Mouse (Mus musculus) CH12.LX (cell line): ENCODE data around the gene Cfap61. TPM values are rescaled to one million over a fixed set of nuclear protein-coding genes. Genes with fewer than 3 reads are reported as not detected.

ENCODE experiments used
- DNase-seq: peaks from one replicate; pipeline ENCODE4 v3.0.0-alpha.2; 2013; ENCODE audit errors: extremely low read depth
- H3K27ac ChIP-seq: 2 replicates; pipeline ENCODE4 v1.5.1; 2012; ENCODE audit warnings: low read depth, mild to moderate bottlenecking, control low read depth, moderate library complexity; ENCODE audit not compliant: insufficient read depth
- H3K27me3 ChIP-seq: replicated peaks from 2 replicates; pipeline ENCODE3; 2012; ENCODE audit warnings: inconsistent platforms
- H3K36me3 ChIP-seq, 2 experiments: replicated peaks in 1 of 2; 2 replicates each; pipeline versions ENCODE3 to v1.6.1; 2012; ENCODE audit warnings: inconsistent platforms in 1 of 2, low read length in 1 of 2, mild to moderate bottlenecking in 1 of 2, mixed read lengths in 1 of 2, moderate library complexity in 1 of 2; ENCODE audit not compliant: control insufficient read depth in 1 of 2, insufficient read depth in 1 of 2
- H3K4me1 ChIP-seq, 2 experiments: 2 replicates each; pipeline ENCODE4 v1.6.1; 2012; ENCODE audit warnings: inconsistent platforms in 1 of 2, moderate library complexity in 1 of 2; ENCODE audit not compliant: insufficient read depth in 2 of 2, control insufficient read depth in 1 of 2
- H3K4me2 ChIP-seq: 2 replicates; pipeline ENCODE4 v1.6.1; 2012; ENCODE audit warnings: low read depth, mild to moderate bottlenecking, control low read depth; ENCODE audit not compliant: poor library complexity, insufficient read depth, severe bottlenecking
- H3K4me3 ChIP-seq, 3 experiments: fragments of 150-350 bp in 1 of 3; sonication (generic) in 1 of 3; replicated peaks in 1 of 3; 2 replicates each; pipeline versions ENCODE3 to v1.5.1; 2011 to 2012; ENCODE audit warnings: low read depth in 2 of 3, low read length in 2 of 3, mild to moderate bottlenecking in 2 of 3, moderate library complexity in 2 of 3, control low read depth in 1 of 3, improper control_type of control experiment in 1 of 3, inconsistent platforms in 1 of 3, mixed read lengths in 1 of 3; ENCODE audit not compliant: poor library complexity in 1 of 3
- H3K79me2 ChIP-seq: replicated peaks from 2 replicates; pipeline ENCODE4 v1.6.1; 2012; ENCODE audit warnings: mild to moderate bottlenecking, moderate library complexity; ENCODE audit not compliant: control insufficient read depth, poor library complexity, insufficient read depth, severe bottlenecking; ENCODE audit errors: extremely low read depth
- H3K9ac ChIP-seq: 2 replicates; pipeline ENCODE4 v1.6.1; 2012; ENCODE audit warnings: low read depth, mild to moderate bottlenecking, control low read depth, moderate library complexity; ENCODE audit not compliant: insufficient read depth
- H3K9me3 ChIP-seq: replicated peaks from 2 replicates; pipeline ENCODE3; 2012; ENCODE audit warnings: low read length, inconsistent platforms, mixed read lengths
- BHLHE40 ChIP-seq: IDR thresholded peaks from 2 replicates; pipeline ENCODE4 v1.6.1; 2011; ENCODE audit warnings: mild to moderate bottlenecking, low read depth, low read length, improper control_type of control experiment
- CHD1 ChIP-seq: IDR thresholded peaks from 2 replicates; pipeline ENCODE4 v1.6.1; 2012; ENCODE audit warnings: low read depth, low read length, improper control_type of control experiment, inconsistent platforms
- CHD2 ChIP-seq: IDR thresholded peaks from 2 replicates; pipeline ENCODE4 v1.6.1; 2011; ENCODE audit warnings: low read length, improper control_type of control experiment
- CTCF ChIP-seq, 2 experiments: IDR thresholded peaks in 1 of 2; conservative IDR thresholded peaks in 1 of 2; 2 replicates each; pipeline ENCODE4 v1.5.1; 2011 to 2012; ENCODE audit warnings: low read depth in 2 of 2, low read length in 2 of 2, improper control_type of control experiment in 1 of 2, inconsistent platforms in 1 of 2, mild to moderate bottlenecking in 1 of 2, moderate library complexity in 1 of 2
- E2F4 ChIP-seq: IDR thresholded peaks from 2 replicates; pipeline ENCODE4 v1.6.1; 2011; ENCODE audit warnings: low read depth, low read length, improper control_type of control experiment; ENCODE audit not compliant: insufficient replicate concordance
- ELF1 ChIP-seq: IDR thresholded peaks from 2 replicates; pipeline ENCODE4 v1.6.1; 2014; ENCODE audit warnings: low read depth, mild to moderate bottlenecking, inconsistent platforms, low read length, improper control_type of control experiment
- EP300 ChIP-seq: IDR thresholded peaks from 2 replicates; pipeline ENCODE4 v1.6.1; 2011; ENCODE audit warnings: low read length, improper control_type of control experiment
- ETS1 ChIP-seq: conservative IDR thresholded peaks from 2 replicates; pipeline ENCODE4 v1.6.1; 2012; ENCODE audit warnings: low read depth, mild to moderate bottlenecking, inconsistent platforms, low read length, improper control_type of control experiment, moderate library complexity
- GABPA ChIP-seq: IDR thresholded peaks from 2 replicates; pipeline ENCODE4 v1.6.1; 2012; ENCODE audit warnings: low read depth, low read length, improper control_type of control experiment, inconsistent platforms; ENCODE audit not compliant: insufficient replicate concordance
- HCFC1 ChIP-seq: IDR thresholded peaks from 2 replicates; pipeline ENCODE4 v1.6.1; 2012; ENCODE audit warnings: low read depth, mild to moderate bottlenecking, inconsistent platforms, low read length, improper control_type of control experiment
- IRF4 ChIP-seq: IDR thresholded peaks from 2 replicates; pipeline ENCODE4 v1.6.1; 2014; ENCODE audit warnings: low read depth, mild to moderate bottlenecking, inconsistent platforms, low read length, improper control_type of control experiment
- JUN ChIP-seq: IDR thresholded peaks from 2 replicates; pipeline ENCODE4 v1.6.1; 2011; ENCODE audit warnings: low read depth, mild to moderate bottlenecking, low read length, improper control_type of control experiment, moderate library complexity; ENCODE audit not compliant: insufficient read depth
- JUND ChIP-seq: conservative IDR thresholded peaks from 2 replicates; pipeline ENCODE4 v1.6.1; 2011; ENCODE audit warnings: low read depth, low read length, improper control_type of control experiment
- KAT2A ChIP-seq: IDR thresholded peaks from 2 replicates; pipeline ENCODE4 v1.6.1; 2012; ENCODE audit warnings: low read length, improper control_type of control experiment, inconsistent platforms; ENCODE audit not compliant: insufficient replicate concordance
- MAX ChIP-seq: IDR thresholded peaks from 2 replicates; pipeline ENCODE4 v1.6.1; 2011; ENCODE audit warnings: low read length, improper control_type of control experiment
- MAZ ChIP-seq: IDR thresholded peaks from 2 replicates; pipeline ENCODE4 v1.6.1; 2012; ENCODE audit warnings: low read depth, mild to moderate bottlenecking, inconsistent platforms, low read length, improper control_type of control experiment, moderate library complexity
- MEF2A ChIP-seq: IDR thresholded peaks from 2 replicates; pipeline ENCODE4 v1.6.1; 2014; ENCODE audit warnings: low read depth, mild to moderate bottlenecking, inconsistent platforms, low read length, improper control_type of control experiment, borderline replicate concordance
- MXI1 ChIP-seq: IDR thresholded peaks from 2 replicates; pipeline ENCODE4 v1.6.1; 2011; ENCODE audit warnings: mild to moderate bottlenecking, low read depth, low read length, improper control_type of control experiment
- MYC ChIP-seq: IDR thresholded peaks from 2 replicates; pipeline ENCODE4 v1.6.1; 2011; ENCODE audit warnings: low read depth, mild to moderate bottlenecking, improper control_type of control experiment, low read length
- NELFE ChIP-seq: IDR thresholded peaks from 2 replicates; pipeline ENCODE4 v1.6.1; 2011; ENCODE audit warnings: low read depth, low read length, improper control_type of control experiment
- NRF1 ChIP-seq: IDR thresholded peaks from 2 replicates; pipeline ENCODE4 v1.6.1; 2014; ENCODE audit warnings: low read depth, mild to moderate bottlenecking, inconsistent platforms, low read length, improper control_type of control experiment, moderate library complexity
- PAX5 ChIP-seq: IDR thresholded peaks from 2 replicates; pipeline ENCODE4 v1.6.1; 2012; ENCODE audit warnings: low read length, inconsistent platforms, mixed read lengths
- POLR2A ChIP-seq: IDR thresholded peaks from 2 replicates; pipeline ENCODE4 v1.6.1; 2011; ENCODE audit warnings: low read depth, mild to moderate bottlenecking, improper control_type of control experiment, low read length
- POLR2AphosphoS2 ChIP-seq: IDR thresholded peaks from 2 replicates; pipeline ENCODE4 v1.6.1; 2011; ENCODE audit warnings: low read depth, low read length, improper control_type of control experiment
- RCOR1 ChIP-seq: conservative IDR thresholded peaks from 2 replicates; pipeline ENCODE4 v1.6.1; 2012; ENCODE audit warnings: low read depth, mild to moderate bottlenecking, inconsistent platforms, low read length, improper control_type of control experiment
- SIN3A ChIP-seq: IDR thresholded peaks from 2 replicates; pipeline ENCODE4 v1.6.1; 2012; ENCODE audit warnings: low read length, improper control_type of control experiment, inconsistent platforms
- SMC3 ChIP-seq: IDR thresholded peaks from 2 replicates; pipeline ENCODE4 v1.6.1; 2011; ENCODE audit warnings: low read depth, low read length, improper control_type of control experiment
- TBP ChIP-seq: conservative IDR thresholded peaks from 2 replicates; pipeline ENCODE4 v1.6.1; 2011; ENCODE audit warnings: low read depth, low read length, improper control_type of control experiment
- TCF12 ChIP-seq: IDR thresholded peaks from 2 replicates; pipeline ENCODE4 v1.6.1; 2014; ENCODE audit warnings: low read depth, mild to moderate bottlenecking, inconsistent platforms, low read length, improper control_type of control experiment
- USF1 ChIP-seq: IDR thresholded peaks from 2 replicates; pipeline ENCODE4 v1.6.1; 2014; ENCODE audit warnings: low read depth, mild to moderate bottlenecking, inconsistent platforms, low read length, improper control_type of control experiment
- USF2 ChIP-seq: conservative IDR thresholded peaks from 2 replicates; pipeline ENCODE4 v1.6.1; 2011; ENCODE audit warnings: low read depth, low read length, improper control_type of control experiment
- ZKSCAN1 ChIP-seq: IDR thresholded peaks from 2 replicates; pipeline ENCODE4 v1.6.1; 2012; ENCODE audit warnings: low read depth, inconsistent platforms, low read length, improper control_type of control experiment, borderline replicate concordance
- ZNF384 ChIP-seq: IDR thresholded peaks from 2 replicates; pipeline ENCODE4 v1.6.1; 2012; ENCODE audit warnings: low read depth, low read length, improper control_type of control experiment, inconsistent platforms
- dilution Hi-C: fragments of 300-500 bp; cut with MboI; formaldehyde crosslinking; loops from 2 replicates; pipeline ENCODE4 v1.14.3; 2020; ENCODE audit warnings: low sequenced_read_pairs; ENCODE audit not compliant: extremely low pct_unique_long_range_greater_than_20kb, extremely low pct_ligation_motif_present
- in situ Hi-C: fragments of 300-500 bp; cut with MboI; formaldehyde crosslinking; loops from 3 replicates; pipeline ENCODE4 v1.14.3; 2019; ENCODE audit warnings: low sequenced_read_pairs, low pct_ligation_motif_present, low pct_unique_long_range_greater_than_20kb, mixed read lengths
- polyA plus RNA-seq: library from polyadenylated mRNA; unstranded; fragments of >175 nt; gene quantifications from 2 replicates; pipeline ENCODE4 v1.2.1, GENCODE M21; 2012; ENCODE audit warnings: low read depth; ENCODE audit not compliant: insufficient read length
- total RNA-seq, 2 experiments: library from RNA; depleted of rRNA; stranded (reverse); fragments of 300-350 nt in 1 of 2; fragments of >200 nt in 1 of 2; gene quantifications; 2 replicates each; pipeline ENCODE4 v1.2.3; 2012 to 2014

Cfap61 gene
- total RNA-seq (2012; rRNA removed) (not detected in 2 replicates), total RNA-seq (2014; rRNA removed) (0.41 TPM in 1 of 2 replicates, not detected in the other), polyA plus RNA-seq (0.34 and 0.70 TPM in 2 replicates)

GRCm38 (mm10) chr2:145934339-145935231, at the start of gene Cfap61, which contains the start of gene Crnkl1:
Gene Cfap61 (plus strand): TSS chr2:145934784.
Gene Crnkl1 (minus strand): TSS chr2:145935014.
- no peak within 1 kb of the TSS for H3K27ac ChIP-seq
- in situ Hi-C loops, result no loop called here
- DNase-seq, result peak; percentile 95

GRCm38 (mm10) chr2:145884913-145885785, 49.4 kb upstream of the Cfap61 start:
- no peaks in the 10 kb centered on the region for H3K36me3 ChIP-seq
- no peaks in the 10 kb centered on the region for H3K27me3 ChIP-seq
- TF ChIP-seq MEF2A (no peak), SMC3 (no peak), USF1 (no peak), RCOR1 (no peak), CHD1 (no peak), NRF1 (no peak)
- H3K4me1 ChIP-seq, result peaks cover 7 to 24% of the 10 kb centered on the region in 2 experiments; a peak in 3 of 4 replicates
- dilution Hi-C loops (no loop called here), in situ Hi-C loops (no loop called here)
- no peak overlapping the region for H3K9ac ChIP-seq
- no peak for DNase-seq
- H3K27ac ChIP-seq, result no peak overlapping the region
- H3K9me3 ChIP-seq, result peaks cover 8% of the 10 kb centered on the region
- H3K4me3 ChIP-seq, result no peak overlapping the region
- no peaks in the 10 kb centered on the region for H3K79me2 ChIP-seq
- H3K4me2 ChIP-seq, result no peak overlapping the region

More at GRCm38 (mm10) chr2:145934339-145935231, at the start of gene Cfap61, which contains the start of gene Crnkl1:
- H3K4me3 ChIP-seq, result peak within 1 kb of the TSS; percentile 91 to 99 (median 96)
- no peak for TF ChIP-seq CTCF (conservative IDR thresholded peaks at IDR 0.05 in 1 of 2, IDR thresholded peaks at IDR 0.05 in 1 of 2; ENCODE audit: low read depth in 2 of 2, low read length in 2 of 2)
- TF ChIP-seq CHD2, result peak; percentile 83
- no peak for TF ChIP-seq EP300
- peak; percentile 98 for TF ChIP-seq MXI1
- peak; percentile 68 for TF ChIP-seq POLR2A
- TF ChIP-seq POLR2AphosphoS2, result peak; percentile 40; the same call in 1 of the 2 replicates
- peak; percentile 88 for TF ChIP-seq E2F4
- TF ChIP-seq TCF12, result 0 out of 2 replicates have a peak, but pooled peaks have one; percentile 27
- TF ChIP-seq NELFE, result peak; percentile 84
- TF ChIP-seq PAX5, result no peak
- TF ChIP-seq SIN3A, result peak; percentile 99
- TF ChIP-seq HCFC1, result peak; percentile 89
- TF ChIP-seq ZKSCAN1, result no peak
- no peak for TF ChIP-seq JUN
- peak; percentile 26; the same call in 1 of the 2 replicates for TF ChIP-seq IRF4
- no peak for TF ChIP-seq ETS1
- TF ChIP-seq ELF1, result peak; percentile 92
- TF ChIP-seq ZNF384, result peak; percentile 95
- TF ChIP-seq TBP, result no peak
- TF ChIP-seq USF2, result no peak
- TF ChIP-seq RCOR1, result no peak
- TF ChIP-seq NRF1, result peak; percentile 49; the same call in 1 of the 2 replicates
- TF ChIP-seq MEF2A, result peak; percentile 40; the same call in 1 of the 2 replicates
- no peak for TF ChIP-seq MAZ
- no peak; the same call in 1 of the 2 replicates for TF ChIP-seq GABPA
- no peak for TF ChIP-seq JUND
- no peak for TF ChIP-seq MYC
- no peak for TF ChIP-seq SMC3
- TF ChIP-seq KAT2A, result peak; percentile 85; the same call in 1 of the 2 replicates
- TF ChIP-seq BHLHE40, result no peak
- TF ChIP-seq MAX, result no peak
- peaks cover 10% of the 10 kb centered on the region for H3K79me2 ChIP-seq
- peaks cover 6 to 10% of the 10 kb centered on the region in 2 experiments; a peak in 3 of 4 replicates for H3K4me1 ChIP-seq
- H3K9ac ChIP-seq, result peak within 1 kb of the TSS; percentile 61
- no peaks in the 10 kb centered on the region for H3K9me3 ChIP-seq
- peaks cover 20% of the 10 kb centered on the region for H3K27me3 ChIP-seq
- peak within 1 kb of the TSS; percentile 85 for H3K4me2 ChIP-seq
- H3K36me3 ChIP-seq, result peaks cover 20 to 30% of the 10 kb centered on the region in 2 experiments
- dilution Hi-C loops, result no loop called here
